ENCODE assay signal across 9 mouse cellular contexts in genomic region chr4:45855803-45856424, GRCm38 (mm10). TPM values are rescaled to one million over a fixed set of nuclear protein-coding genes. Genes with fewer than 3 reads are reported as not detected.
DNase-seq lines count a peak whose midpoint lies in the region; ATAC-seq and TF ChIP-seq lines count a peak whose summit lies in the region.
"Had no signal": no experiment of that assay in that cellular context is flagged by ENCODE, and none has a peak within 500 bp of the region (broad histone marks: within the 10 kb centered on the region; RNA-seq: fewer than 3 reads in every experiment).

No protein-coding gene starts in this region.

- no peak for ATAC-seq in G1E (ENCODE audit: extremely low read depth, insufficient number of reproducible peaks, low FRiP score, poor library complexity, severe bottlenecking)

- 0 out of 2 replicates have a peak, but pooled peaks have one; percentile 48 for TF ChIP-seq CTCF in G1E (IDR thresholded peaks at IDR 0.05; ENCODE audit: low read depth, low read length)

- 42% methylated on average over 19 of the region's 19 CpGs for WGBS in forebrain, embryonic 10.5 days

- peak; percentile 37 for DNase-seq in G1E (ENCODE audit: low spot score)
- DNase-seq in brain, embryonic 18.5 days (ENCODE audit: low read depth, low spot score) = peak; percentile 36
- DNase-seq in forebrain, embryonic 10.5 days (ENCODE audit: extremely low spot score, low spot score) = peak; percentile 71
- peak; percentile 76 to 87 for DNase-seq in heart, postnatal 14 days
- DNase-seq in layer of hippocampus, adult 8-10 months (ENCODE audit: low spot score in 2 of 2) = peak; percentile 48 to 71
- peak; percentile 90 for DNase-seq in lung, postnatal 10 days
- peak; percentile 82 for DNase-seq in retina, postnatal 1 day
- peak; percentile 73 for DNase-seq in thymus, postnatal 4 days

- H3K36me3 ChIP-seq in G1E (replicated peaks) = no peaks in the 10 kb centered on the region
- no peaks in the 10 kb centered on the region for H3K36me3 ChIP-seq in forebrain, embryonic 10.5 days (replicated peaks)
- H3K36me3 ChIP-seq: heart, embryonic 13.5 days had no signal

- H3K27ac ChIP-seq in forebrain, embryonic 10.5 days = no peak overlapping the region
- H3K27ac ChIP-seq: heart, embryonic 13.5 days had no signal

- no peak overlapping the region for H3K4me3 ChIP-seq in G1E (ENCODE audit: low read depth, low read length)
- H3K4me3 ChIP-seq in forebrain, embryonic 10.5 days = no peak overlapping the region
- H3K4me3 ChIP-seq: heart, embryonic 13.5 days had no signal

- no peaks in the 10 kb centered on the region for H3K4me1 ChIP-seq in G1E (ENCODE audit: insufficient read depth, low read depth, low read length)
- peaks cover 14% of the 10 kb centered on the region for H3K4me1 ChIP-seq in forebrain, embryonic 10.5 days

- intact Hi-C loops in heart, postnatal 14 days (cut with DNase I) = loop anchor here (2.0 to 10.0 kb wide), 4 partner anchors 124 to 569 kb away; no protein-coding TSS in a partner anchor

- H3K9me3 ChIP-seq in G1E (replicated peaks) = no peaks in the 10 kb centered on the region
- H3K9me3 ChIP-seq in forebrain, embryonic 10.5 days = peaks cover 4% of the 10 kb centered on the region; the same call in 1 of the 2 replicates
- H3K9me3 ChIP-seq: heart, embryonic 13.5 days had no signal

- H3K27me3 ChIP-seq in G1E (ENCODE audit: insufficient read depth, low read length) = peaks cover 3% of the 10 kb centered on the region; the same call in 1 of the 2 replicates
- peaks cover 26% of the 10 kb centered on the region for H3K27me3 ChIP-seq in forebrain, embryonic 10.5 days (ENCODE audit: poor library complexity, severe bottlenecking)

RNA-seq across cellular contexts. Expression of gene Stra6l, which starts 7.5 kb away (rescaled TPM):
- total RNA-seq in G1E (2014; fragmentation: Nextera tagmentation) = not detected in 2 replicates
- total RNA-seq in G1E (2017) = 0.12 and 0.33 TPM in 2 replicates
- polyA plus RNA-seq in G1E (2012) = not detected in 2 replicates
- polyA plus RNA-seq in forebrain, embryonic 10.5 days (2016; fragmentation: Nextera tagmentation; extraction: Ambion mirVana) = 0.07 and 0.16 TPM in 2 replicates
- not detected for total RNA-seq in heart, postnatal 14 days (2021)
- under 1 TPM in 2 of 4 experiments, not detected in 2; 0.13 to 0.14 TPM for total RNA-seq in layer of hippocampus, adult 8-10 months (2022)

RNA-seq across cellular contexts. Expression of gene Igfbpl1, which starts 29.2 kb away (rescaled TPM):
- total RNA-seq in G1E (2014; fragmentation: Nextera tagmentation) (not detected in 2 replicates), G1E (2017) (0.11 TPM in 1 of 2 replicates, not detected in the other)
- not detected in 2 replicates for polyA plus RNA-seq in G1E (2012)
- 16.7 and 18.7 TPM in 2 replicates for polyA plus RNA-seq in forebrain, embryonic 10.5 days (2016; fragmentation: Nextera tagmentation; extraction: Ambion mirVana)
- total RNA-seq in heart, postnatal 14 days (2021) = 1 to 10 TPM; 2.2 to 2.4 TPM
- total RNA-seq in layer of hippocampus, adult 8-10 months (2022) = 1 to 10 TPM in 1 of 4 experiments, under 1 TPM in 3; 0.43 to 1.3 (median 0.66) TPM

RNA-seq across cellular contexts. Expression of gene Ccdc180, which starts 34.2 kb away (rescaled TPM):
- total RNA-seq in G1E (2014; fragmentation: Nextera tagmentation) = not detected in 2 replicates
- 0.16 TPM in 1 of 2 replicates, not detected in the other for total RNA-seq in G1E (2017)
- not detected in 2 replicates for polyA plus RNA-seq in G1E (2012)
- polyA plus RNA-seq in forebrain, embryonic 10.5 days (2016; fragmentation: Nextera tagmentation; extraction: Ambion mirVana) = 0.09 TPM in 1 of 2 replicates, not detected in the other
- under 1 TPM in 1 of 2 experiments, not detected in 1; 0.17 TPM for total RNA-seq in heart, postnatal 14 days (2021)
- total RNA-seq in layer of hippocampus, adult 8-10 months (2022) = under 1 TPM; 0.21 to 0.70 (median 0.36) TPM

RNA-seq across cellular contexts. Expression of gene Aldh1b1, which starts 57.1 kb away (rescaled TPM):
- total RNA-seq in G1E (2014; fragmentation: Nextera tagmentation) (not detected in 2 replicates), G1E (2017) (0.66 TPM in 1 of 2 replicates, not detected in the other)
- not detected in 2 replicates for polyA plus RNA-seq in G1E (2012)
- polyA plus RNA-seq in forebrain, embryonic 10.5 days (2016; fragmentation: Nextera tagmentation; extraction: Ambion mirVana) = 3.6 and 4.3 TPM in 2 replicates
- total RNA-seq in heart, postnatal 14 days (2021) = 10 to 100 TPM; 30.2 to 31.6 TPM
- total RNA-seq in layer of hippocampus, adult 8-10 months (2022) = 10 to 100 TPM in 1 of 4 experiments, 1 to 10 TPM in 3; 7.3 to 11.5 (median 8.8) TPM

Comparison
In these comparisons a context has a peak if more than half of its experiments do, and no peak if none do; other contexts are left out.
1. DNase-seq: peak in every context shown above with its lines; median percentile 90 in lung, postnatal 10 days; 82 in retina, postnatal 1 day; 82 in heart, postnatal 14 days; 73 in thymus, postnatal 4 days; 71 in forebrain, embryonic 10.5 days; 60 in layer of hippocampus, adult 8-10 months; 37 in G1E; 36 in brain, embryonic 18.5 days.